Mouse (Mus musculus): ENCODE measurements around the gene Clspn. TPM values are rescaled to one million over a fixed set of nuclear protein-coding genes. Genes with fewer than 3 reads are reported as not detected.

The Clspn gene
- total RNA-seq, 2 experiments from 2014 or later: 0.54 to 0.96 TPM

- DNase-seq (ENCODE audit: low spot score in 2 of 2): no peak
Measured at GRCm38 (mm10) chr4:126554462-126554861, 2.3 kb upstream of the Clspn start.

DNA sequence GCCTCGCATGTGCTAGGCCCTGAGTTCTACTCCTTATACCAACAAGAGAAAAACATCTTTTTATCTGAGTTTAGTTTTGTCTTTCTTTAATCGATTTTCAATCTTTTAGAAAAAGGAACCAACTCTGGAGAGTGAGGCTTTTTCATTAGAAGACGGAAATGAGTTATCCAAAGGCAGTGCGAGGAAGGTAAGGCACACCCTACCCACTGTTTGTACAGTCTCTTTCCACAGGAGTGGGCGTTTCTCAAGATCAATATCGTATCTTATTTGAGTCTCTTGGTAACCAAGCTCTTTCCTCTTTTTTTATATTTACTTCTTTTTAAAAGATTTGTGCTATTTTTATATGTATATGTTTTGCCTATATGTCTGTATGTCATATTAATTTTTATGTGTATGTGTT lies 7.1 kb downstream of the Clspn start:
- no peak for DNase-seq (ENCODE audit: low spot score in 2 of 2)

DNA sequence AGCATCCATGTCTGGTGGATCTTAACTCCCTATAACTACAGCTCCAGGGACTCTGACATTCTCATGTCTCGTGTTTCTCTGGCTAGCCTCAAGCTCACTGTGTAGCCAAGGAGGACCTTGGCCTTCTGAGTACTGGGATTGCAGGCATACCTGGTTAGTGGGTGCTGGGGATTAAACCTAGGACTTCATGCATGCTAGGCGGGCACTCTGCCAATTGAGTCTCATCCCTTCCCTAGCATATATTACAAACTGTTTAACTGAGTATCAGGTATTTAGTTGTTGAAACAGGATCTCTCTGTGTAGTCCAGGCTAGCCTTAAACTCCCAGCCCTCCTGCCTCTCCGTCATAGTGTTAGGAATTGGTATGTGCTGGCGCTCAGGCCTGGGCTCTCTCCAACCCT lies 10.5 kb downstream of the Clspn start:
- no peak for DNase-seq (ENCODE audit: low spot score in 2 of 2)

- DNase-seq (ENCODE audit: low spot score in 2 of 2): no peak
Measured at GRCm38 (mm10) chr4:126569783-126570182, 13.0 kb downstream of the Clspn start.

DNA sequence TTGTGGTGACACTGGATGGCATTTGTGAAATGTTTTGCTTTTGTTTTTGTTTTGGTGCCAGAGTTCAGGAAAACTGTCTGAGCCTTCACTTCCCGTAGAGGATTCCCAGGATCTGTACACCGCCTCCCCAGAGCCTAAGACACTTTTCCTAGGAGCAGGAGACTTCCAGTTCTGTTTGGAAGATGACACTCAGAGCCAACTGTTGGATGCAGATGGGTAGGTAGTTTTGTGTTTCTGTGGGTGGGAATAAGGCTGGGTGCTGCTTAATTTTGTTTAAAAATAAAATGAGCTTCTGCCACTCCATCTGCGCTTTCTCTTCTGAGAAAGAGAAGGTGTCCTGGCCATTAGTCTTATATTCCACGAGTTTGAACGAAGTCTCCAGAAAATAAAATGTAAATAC lies 19.5 kb downstream of the Clspn start:
- DNase-seq (ENCODE audit: low spot score in 2 of 2): no peak

GRCm38 (mm10) chr4:126577920-126578319 lies 21.2 kb downstream of the Clspn start:
- DNase-seq (ENCODE audit: low spot score in 2 of 2): no peak

GRCm38 (mm10) chr4:126579077-126579476 lies 22.3 kb downstream of the Clspn start:
- DNase-seq (ENCODE audit: low spot score in 2 of 2): no peak

- DNase-seq (ENCODE audit: low spot score in 2 of 2): no peak
Measured at GRCm38 (mm10) chr4:126585739-126586138, 29.0 kb downstream of the Clspn start.

- no peak for DNase-seq (ENCODE audit: low spot score in 2 of 2)
Measured at GRCm38 (mm10) chr4:126592039-126592438, 35.3 kb downstream of the Clspn start.

DNA sequence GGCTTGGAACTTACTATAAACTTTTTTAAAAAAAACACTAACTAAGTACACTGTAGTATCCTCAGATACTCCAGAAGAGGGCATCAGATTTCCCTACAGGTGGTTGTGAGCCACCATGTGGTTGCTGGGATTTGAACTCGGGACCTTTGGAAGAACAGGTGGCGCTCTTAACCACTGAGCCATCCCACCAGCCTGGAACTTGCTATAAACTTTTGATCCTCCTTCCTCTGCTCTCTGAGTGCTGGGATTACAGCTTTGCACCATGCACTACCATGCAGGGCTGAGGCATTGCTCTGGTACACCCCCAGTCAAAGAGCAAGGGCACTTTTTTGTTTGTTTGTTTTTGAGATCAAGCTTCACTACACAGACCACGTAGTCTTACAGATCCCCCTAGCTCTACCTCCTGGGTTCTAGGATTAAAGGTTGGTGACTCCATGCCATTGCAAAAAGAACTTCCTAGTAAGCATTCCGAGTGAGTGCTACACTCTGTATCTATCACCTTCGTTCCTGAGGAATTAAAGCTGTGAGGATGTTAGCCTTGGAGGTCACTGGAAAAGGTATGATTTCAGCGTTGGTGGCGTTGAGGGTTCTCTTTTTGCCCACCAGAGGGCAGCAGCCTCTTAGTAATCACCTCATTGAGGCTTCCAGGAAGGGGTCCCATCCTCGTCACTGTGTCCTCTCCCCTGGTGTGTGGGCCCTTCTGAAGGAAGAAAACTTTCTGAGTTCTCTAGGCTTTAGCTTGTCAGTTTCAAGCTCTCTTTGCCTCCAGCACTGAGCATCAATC lies 43.4 kb downstream of the Clspn start:
- DNase-seq (ENCODE audit: low spot score in 2 of 2): peak; percentile 52 to 56

DNA sequence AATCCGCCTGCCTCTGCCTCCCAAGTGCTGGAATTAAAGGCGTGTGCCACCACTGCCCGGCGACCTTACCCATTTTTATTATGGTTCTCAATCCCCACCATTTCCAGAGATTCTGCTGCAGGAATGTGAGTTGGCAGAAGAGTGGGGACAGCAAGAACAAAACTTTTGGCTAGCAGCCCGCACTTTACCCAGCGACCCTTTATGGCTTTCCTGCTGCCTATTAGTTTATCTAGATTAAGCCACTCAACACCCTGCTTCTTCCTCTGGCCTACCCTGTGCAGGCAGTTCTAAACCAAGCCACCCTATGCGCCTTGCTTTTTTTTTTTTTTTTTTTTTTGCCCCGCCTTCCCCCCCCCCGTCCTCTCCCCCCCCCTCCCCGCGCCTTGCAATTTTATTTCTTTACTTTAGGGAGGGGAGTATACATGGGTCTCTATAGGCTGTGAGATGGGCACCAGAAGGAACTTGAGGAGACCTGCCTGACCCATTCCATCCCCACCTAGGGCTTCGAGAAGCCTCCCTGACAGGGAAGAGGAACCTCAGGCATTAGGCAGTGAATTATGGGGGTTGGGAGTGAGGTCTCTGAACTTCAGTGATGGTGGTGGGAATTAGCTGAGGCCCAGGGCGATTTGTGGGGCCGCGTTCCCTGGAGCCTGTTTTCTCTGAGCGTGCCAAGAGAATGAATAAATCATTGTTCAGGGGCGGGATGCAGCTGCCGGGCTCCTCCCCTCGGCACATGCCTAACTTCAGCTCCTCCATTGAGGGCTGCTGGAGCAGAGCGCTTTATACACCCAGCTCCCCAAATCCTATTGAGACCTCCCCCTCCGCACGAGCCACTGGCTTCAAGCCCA lies 45.1 kb downstream of the Clspn start:
- peak; percentile 30 to 31 for DNase-seq (ENCODE audit: low spot score in 2 of 2)

DNA sequence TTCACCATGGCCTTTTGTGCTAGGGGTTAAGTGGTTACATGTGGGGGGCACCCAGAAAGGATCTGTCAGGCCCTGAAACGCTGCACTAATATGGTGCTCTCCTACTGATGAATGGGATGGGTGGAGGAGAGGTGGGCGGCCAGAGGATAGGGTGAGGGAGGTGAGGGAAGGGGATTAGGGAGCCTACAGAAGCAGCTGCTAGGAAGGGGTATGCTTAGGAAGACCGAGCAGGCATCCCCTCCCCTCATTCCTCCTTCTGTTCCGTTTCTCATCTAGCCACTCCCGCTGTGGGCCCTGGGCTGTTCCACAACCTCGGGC lies 45.7 kb downstream of the Clspn start:
- DNase-seq (ENCODE audit: low spot score in 2 of 2): no peak

GRCm38 (mm10) chr4:126604141-126604540 lies 47.4 kb downstream of the Clspn start:
- DNase-seq (ENCODE audit: low spot score in 2 of 2): no peak

DNA sequence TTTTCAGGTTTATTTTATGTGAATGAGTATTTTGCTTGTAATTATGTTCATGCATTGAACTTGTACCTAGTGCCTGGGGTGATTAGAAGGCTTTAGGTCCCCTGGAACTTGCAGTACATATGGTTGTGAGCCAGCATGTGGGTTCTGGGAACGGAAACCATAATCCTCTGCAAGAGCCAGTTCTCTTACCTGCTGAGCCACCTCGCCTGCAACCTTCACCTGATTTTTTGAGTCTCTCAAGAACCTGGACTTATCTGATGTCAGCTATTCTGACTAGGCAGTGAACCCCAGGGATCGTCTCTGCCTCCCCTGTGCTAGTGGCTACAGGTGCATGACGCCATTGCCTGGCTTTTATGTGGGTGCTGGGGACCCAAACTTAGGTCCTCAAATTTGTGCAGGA lies 49.0 kb downstream of the Clspn start:
- DNase-seq (ENCODE audit: low spot score in 2 of 2): no peak

DNA sequence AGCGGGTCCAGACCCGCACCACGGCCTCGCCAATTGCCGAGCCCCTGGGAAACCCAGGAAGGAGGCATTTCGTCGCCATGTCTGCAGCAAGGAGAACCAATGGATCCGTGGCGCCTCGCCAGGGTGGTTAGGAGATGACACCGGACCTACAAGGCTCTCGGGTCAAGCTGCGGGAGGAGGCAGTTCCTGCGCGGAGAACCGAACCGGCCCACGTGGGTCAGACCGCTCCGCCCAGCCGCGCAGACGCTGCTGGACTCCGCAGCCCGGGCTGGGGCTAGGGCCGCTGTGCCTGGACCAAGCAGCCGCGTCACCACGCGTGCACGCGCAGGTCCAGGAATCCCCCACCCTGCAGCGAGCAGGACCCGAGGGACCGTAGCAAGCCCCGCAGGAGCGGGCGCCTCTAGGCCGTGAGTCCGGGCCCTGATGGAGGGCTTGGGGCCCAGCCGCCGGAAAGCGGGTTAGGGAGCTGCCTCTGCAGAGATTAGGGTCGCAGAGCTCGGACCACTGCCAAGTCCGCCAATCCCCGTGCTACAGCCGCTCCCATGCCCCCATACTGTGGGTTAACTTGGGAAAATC lies 53.0 kb downstream of the Clspn start, which contains the start of gene 5730409E04Rik:
5730409E04Rik (plus strand) TSS at position 213 of the 576 bp plus-strand sequence.
- DNase-seq (ENCODE audit: low spot score in 2 of 2): peak; percentile 80 to 83

DNA sequence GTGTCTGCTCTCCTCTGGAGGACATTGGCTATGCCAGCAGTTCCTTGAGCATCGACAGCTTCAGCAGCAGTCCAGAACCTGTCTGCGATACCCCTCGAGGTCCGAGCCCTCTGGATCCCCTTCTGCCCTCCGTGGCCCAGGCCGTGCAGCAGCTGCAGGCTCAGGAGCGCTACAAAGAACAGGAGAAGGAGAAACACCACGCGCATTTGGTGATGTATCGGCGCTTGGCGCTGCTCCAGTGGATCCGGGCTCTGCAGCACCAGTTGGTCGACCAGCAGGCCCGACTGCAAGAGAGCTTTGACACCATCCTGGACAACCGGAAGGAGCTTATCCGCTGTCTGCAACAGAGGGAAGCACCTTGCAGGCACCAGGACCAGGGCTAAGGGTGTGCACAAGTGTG lies 55.3 kb downstream of the Clspn start:
- no peak for DNase-seq (ENCODE audit: low spot score in 2 of 2)

GRCm38 (mm10) chr4:126616312-126616711 lies 59.6 kb downstream of the Clspn start:
- no peak for DNase-seq (ENCODE audit: low spot score in 2 of 2)

DNA sequence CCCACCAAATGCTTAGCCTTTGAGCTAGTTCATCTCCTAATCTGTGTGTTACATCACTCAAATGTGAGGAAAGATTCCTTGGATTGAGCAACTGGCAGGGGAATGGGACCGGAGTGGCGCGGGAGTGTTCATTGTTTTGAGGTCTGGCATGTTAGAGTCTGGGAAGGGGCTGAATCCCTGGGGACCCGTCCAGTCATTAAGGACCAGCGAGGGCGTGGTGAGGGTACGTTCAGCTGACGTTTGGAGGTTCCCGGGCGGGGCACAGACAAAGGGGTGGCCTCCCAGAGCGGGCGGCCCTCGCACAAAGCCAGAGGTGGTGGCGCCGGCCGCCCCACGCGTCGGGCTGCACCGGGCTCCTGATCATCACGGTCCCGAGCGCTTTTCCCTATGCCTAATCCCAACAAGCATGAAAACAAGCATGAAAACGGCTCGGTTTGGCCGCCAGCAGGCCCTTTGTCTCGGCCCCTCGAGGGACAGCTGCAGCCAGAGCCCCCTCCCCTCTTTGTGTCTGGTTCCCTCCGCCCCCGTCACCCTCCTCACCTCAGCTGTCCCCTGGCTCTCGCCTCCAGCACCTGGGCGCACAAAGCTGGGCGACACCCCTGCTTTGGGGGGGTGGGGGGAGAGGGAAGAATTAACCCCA lies 63.1 kb downstream of the Clspn start:
- DNase-seq (ENCODE audit: low spot score in 2 of 2): no peak

DNA sequence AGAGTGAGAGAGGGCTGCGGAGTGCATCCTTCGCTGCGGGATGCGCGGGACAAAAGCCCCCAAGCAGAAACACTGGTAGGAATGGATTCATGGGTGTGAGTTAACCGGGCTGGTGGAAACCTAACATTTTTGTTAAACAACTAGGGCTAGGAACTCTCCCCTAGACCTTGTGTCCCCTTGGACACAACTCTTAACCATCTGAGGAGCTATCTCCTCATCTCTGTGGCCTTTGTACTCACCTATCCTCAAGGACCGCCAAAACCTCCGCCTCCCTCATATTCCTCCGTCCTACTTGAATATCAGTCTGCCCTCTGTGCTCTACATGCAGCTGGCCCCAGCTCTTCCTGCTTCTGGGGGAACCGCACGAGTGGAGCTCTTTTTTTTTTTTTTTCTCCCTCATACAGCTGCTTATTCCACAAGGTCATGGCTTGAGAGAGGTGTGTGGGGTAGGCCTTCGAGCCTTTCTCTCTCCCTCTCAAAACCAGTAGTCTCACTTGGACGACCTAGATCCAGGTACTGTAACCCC lies 63.7 kb downstream of the Clspn start:
- DNase-seq (ENCODE audit: low spot score in 2 of 2): no peak

- no peak for DNase-seq (ENCODE audit: low spot score in 2 of 2)
Measured at GRCm38 (mm10) chr4:126627021-126627681, 70.4 kb downstream of the Clspn start.

DNA sequence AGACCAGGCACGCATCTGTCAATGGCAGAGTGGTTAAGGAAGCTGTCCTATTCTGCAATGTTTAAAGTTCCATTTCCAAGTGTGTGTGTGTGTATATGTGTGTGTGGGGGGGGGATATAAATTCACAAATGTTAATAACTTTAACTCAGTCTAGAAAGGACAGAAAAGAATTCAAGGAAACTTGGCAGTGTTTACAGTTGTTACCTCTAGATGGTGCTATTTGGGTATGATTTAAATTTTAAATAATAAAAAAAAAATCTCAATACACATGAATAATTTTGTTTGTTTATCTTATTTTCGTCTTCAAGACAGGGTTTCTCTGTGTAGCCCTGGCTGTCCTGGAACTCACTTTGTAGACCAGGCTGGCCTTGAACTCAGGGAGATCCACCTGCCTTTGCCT lies 75.2 kb downstream of the Clspn start:
- no peak for DNase-seq (ENCODE audit: low spot score in 2 of 2)
